Mouse (Mus musculus): Measurements from ENCODE around the gene Rab4a.

Rab4a gene

GRCm38 (mm10) chr8:123805718-123806373 lies at the start of gene Rab4a:
TSS of gene Rab4a (plus strand) at chr8:123805985.
- peak; percentile 87 for DNase-seq

- no peak for DNase-seq
Measured at GRCm38 (mm10) chr8:123756901-123757300, 48.9 kb upstream of the Rab4a start.

- DNase-seq: no peak
Measured at GRCm38 (mm10) chr8:123758935-123759334, 46.9 kb upstream of the Rab4a start.

- DNase-seq: no peak
Measured at GRCm38 (mm10) chr8:123759933-123760332, 45.9 kb upstream of the Rab4a start.

GRCm38 (mm10) chr8:123760579-123760978 lies 45.2 kb upstream of the Rab4a start:
- no peak for DNase-seq

- no peak for DNase-seq
Measured at GRCm38 (mm10) chr8:123761266-123761882, 44.4 kb upstream of the Rab4a start.

- no peak for DNase-seq
Measured at GRCm38 (mm10) chr8:123761883-123762270, 43.9 kb upstream of the Rab4a start.

GRCm38 (mm10) chr8:123763355-123763754 lies 42.4 kb upstream of the Rab4a start:
- no peak for DNase-seq

- DNase-seq: no peak
Measured at GRCm38 (mm10) chr8:123764671-123765070, 41.1 kb upstream of the Rab4a start.

- no peak for DNase-seq
Measured at GRCm38 (mm10) chr8:123766516-123766915, 39.3 kb upstream of the Rab4a start.

GRCm38 (mm10) chr8:123767874-123768273 lies 37.9 kb upstream of the Rab4a start:
- DNase-seq: no peak

GRCm38 (mm10) chr8:123768492-123769356 lies 37.1 kb upstream of the Rab4a start:
- DNase-seq: peak; percentile 62

GRCm38 (mm10) chr8:123773468-123773867 lies 32.3 kb upstream of the Rab4a start:
- DNase-seq: no peak

GRCm38 (mm10) chr8:123774491-123774890 lies 31.3 kb upstream of the Rab4a start:
- DNase-seq: no peak

GRCm38 (mm10) chr8:123777319-123777718 lies 28.5 kb upstream of the Rab4a start:
- DNase-seq: peak; percentile 67

- DNase-seq: no peak
Measured at GRCm38 (mm10) chr8:123780471-123780870, 25.3 kb upstream of the Rab4a start.

- no peak for DNase-seq
Measured at GRCm38 (mm10) chr8:123781256-123781655, 24.5 kb upstream of the Rab4a start.

- DNase-seq: peak; percentile 87
Measured at GRCm38 (mm10) chr8:123783525-123784249, 22.1 kb upstream of the Rab4a start.

GRCm38 (mm10) chr8:123786166-123786565 lies 19.6 kb upstream of the Rab4a start:
- peak; percentile 71 for DNase-seq

- DNase-seq: no peak
Measured at GRCm38 (mm10) chr8:123786644-123787043, 19.1 kb upstream of the Rab4a start.

GRCm38 (mm10) chr8:123787254-123787897 lies 18.4 kb upstream of the Rab4a start:
- DNase-seq: no peak

GRCm38 (mm10) chr8:123788416-123789170 lies 17.2 kb upstream of the Rab4a start:
- DNase-seq: no peak
